Mouse (Mus musculus) stomach, embryonic 14.5 days (tissue): ENCODE measurements around the gene Slc38a6. TPM values are rescaled to one million over a fixed set of nuclear protein-coding genes. Genes with fewer than 3 reads are reported as not detected.

ENCODE experiments used
- ATAC-seq: fragments of 200-750 bp; cut with Nextera tagmentation; 2 replicates; pipeline ENCODE4 v1.8.0; 2017; ENCODE audit warnings: low read depth, moderate TSS enrichment; ENCODE audit not compliant: insufficient number of reproducible peaks, insufficient read depth, low FRiP score
- H3K27ac ChIP-seq: fragments of 300-500 bp; sonication (generic); 2 replicates; pipeline ENCODE4 v1.5.1; 2014; ENCODE audit warnings: mild to moderate bottlenecking, low read length, moderate library complexity, mixed read lengths
- H3K27me3 ChIP-seq: fragments of 300-500 bp; sonication (generic); 2 replicates; pipeline ENCODE4 v1.6.1; 2014; ENCODE audit warnings: low read length, control low read depth, mixed read lengths; ENCODE audit not compliant: control insufficient read depth, insufficient read depth
- H3K36me3 ChIP-seq: fragments of 300-500 bp; sonication (generic); 2 replicates; pipeline ENCODE4 v1.6.1; 2014; ENCODE audit warnings: mild to moderate bottlenecking, control low read depth, low read length, moderate library complexity, mixed read lengths; ENCODE audit not compliant: control insufficient read depth, insufficient read depth
- H3K4me1 ChIP-seq: fragments of 300-500 bp; sonication (generic); 2 replicates; pipeline ENCODE4 v1.6.1; 2014; ENCODE audit warnings: low read length, control low read depth, mixed read lengths; ENCODE audit not compliant: control insufficient read depth, insufficient read depth
- H3K4me2 ChIP-seq: fragments of 300-500 bp; sonication (generic); replicated peaks from 2 replicates; pipeline ENCODE4 v1.6.1; 2014; ENCODE audit warnings: low read depth, low read length, control low read depth
- H3K4me3 ChIP-seq: fragments of 300-500 bp; sonication (generic); 2 replicates; pipeline ENCODE4 v1.5.1; 2014; ENCODE audit warnings: low read depth, low read length, control low read depth
- H3K9ac ChIP-seq: fragments of 300-500 bp; sonication (generic); replicated peaks from 2 replicates; pipeline ENCODE4 v1.6.1; 2014; ENCODE audit warnings: low read depth, mild to moderate bottlenecking, control low read depth, low read length, moderate library complexity, mixed read lengths
- H3K9me3 ChIP-seq: fragments of 300-500 bp; sonication (generic); 2 replicates; pipeline ENCODE4 v1.6.1; 2016; ENCODE audit warnings: low read depth, low read length, control low read depth; ENCODE audit not compliant: control insufficient read depth
- WGBS: fragments of 180-500 bp; shearing (Covaris S2); extraction: QIAGEN DNeasy Blood & Tissue Kit; methylation state at CpG from one replicate; pipeline ENCODE4 v1.1.7; 2014; 5-methylcytosine and 5-hydroxymethylcytosine counted together
- polyA plus RNA-seq: library from polyadenylated mRNA; unstranded; fragments of >200 nt; fragmentation: Nextera tagmentation; extraction: Ambion mirVana; gene quantifications from 2 replicates; pipeline ENCODE4 v1.2.1, GENCODE M21; 2014

Slc38a6 gene
- polyA plus RNA-seq, 1 experiment from 2014 or later = 10.3 TPM

- no peak overlapping the region for H3K4me3 ChIP-seq
- H3K27ac ChIP-seq = no peak overlapping the region
- H3K4me1 ChIP-seq = no peaks in the 10 kb centered on the region
- H3K9ac ChIP-seq = no peak overlapping the region
- ATAC-seq = no peak
- no peak overlapping the region for H3K4me2 ChIP-seq
- no peaks in the 10 kb centered on the region for H3K9me3 ChIP-seq
- H3K36me3 ChIP-seq = no peaks in the 10 kb centered on the region
- no peaks in the 10 kb centered on the region for H3K27me3 ChIP-seq
- WGBS = 82% methylated on average over 2 of the region's 2 CpGs
These were observed 14.0 kb downstream of the Slc38a6 start for GRCm38 (mm10) chr12:73300531-73300930.

GRCm38 (mm10) chr12:73304636-73305035 lies 18.1 kb downstream of the Slc38a6 start:
- Histone ChIP-seq H3K27me3 (no peaks in the 10 kb centered on the region), H3K9me3 (no peaks in the 10 kb centered on the region), H3K4me3 (no peak overlapping the region), H3K9ac (no peak overlapping the region), H3K27ac (no peak overlapping the region), H3K36me3 (no peaks in the 10 kb centered on the region), H3K4me1 (no peaks in the 10 kb centered on the region), H3K4me2 (no peak overlapping the region)
- no peak for ATAC-seq
- 64% methylated on average over 4 of the region's 4 CpGs for WGBS

- no peak for ATAC-seq
These were observed 21.2 kb downstream of the Slc38a6 start for GRCm38 (mm10) chr12:73307750-73308149.

GRCm38 (mm10) chr12:73308711-73309110 lies 22.1 kb downstream of the Slc38a6 start:
- Histone ChIP-seq H3K27ac (no peak overlapping the region), H3K4me2 (no peak overlapping the region), H3K9me3 (no peaks in the 10 kb centered on the region), H3K9ac (no peak overlapping the region), H3K4me1 (no peaks in the 10 kb centered on the region), H3K36me3 (no peaks in the 10 kb centered on the region), H3K27me3 (no peaks in the 10 kb centered on the region), H3K4me3 (no peak overlapping the region)
- WGBS = 72% methylated on average over 2 of the region's 2 CpGs
- no peak for ATAC-seq

More at GRCm38 (mm10) chr12:73307750-73308149, 21.2 kb downstream of the Slc38a6 start:
- H3K27ac ChIP-seq = no peak overlapping the region
- no peak overlapping the region for H3K9ac ChIP-seq
- H3K4me1 ChIP-seq = no peaks in the 10 kb centered on the region
- no peak overlapping the region for H3K4me3 ChIP-seq
- no peak overlapping the region for H3K4me2 ChIP-seq
- WGBS = 90% methylated on average over 4 of the region's 4 CpGs
- no peaks in the 10 kb centered on the region for H3K27me3 ChIP-seq
- no peaks in the 10 kb centered on the region for H3K9me3 ChIP-seq
- H3K36me3 ChIP-seq = no peaks in the 10 kb centered on the region

- H3K9me3 ChIP-seq = no peaks in the 10 kb centered on the region
- H3K4me1 ChIP-seq = no peaks in the 10 kb centered on the region
- no peak overlapping the region for H3K4me2 ChIP-seq
- H3K9ac ChIP-seq = no peak overlapping the region
- H3K36me3 ChIP-seq = no peaks in the 10 kb centered on the region
- H3K27ac ChIP-seq = no peak overlapping the region
- H3K27me3 ChIP-seq = no peaks in the 10 kb centered on the region
- H3K4me3 ChIP-seq = no peak overlapping the region
- WGBS = 87% methylated on average over 7 of the region's 7 CpGs
- no peak for ATAC-seq
These were observed 31.4 kb downstream of the Slc38a6 start for GRCm38 (mm10) chr12:73317706-73318686.

GRCm38 (mm10) chr12:73324180-73324586 lies 37.6 kb downstream of the Slc38a6 start:
- Histone ChIP-seq H3K36me3 (no peaks in the 10 kb centered on the region), H3K27ac (no peak overlapping the region), H3K9ac (no peak overlapping the region), H3K4me2 (no peak overlapping the region), H3K9me3 (no peaks in the 10 kb centered on the region), H3K4me3 (no peak overlapping the region), H3K27me3 (no peaks in the 10 kb centered on the region), H3K4me1 (no peaks in the 10 kb centered on the region)
- 90% methylated on average over 8 of the region's 8 CpGs for WGBS
- no peak for ATAC-seq

- Histone ChIP-seq H3K4me3 (no peak overlapping the region), H3K27ac (no peak overlapping the region), H3K36me3 (no peaks in the 10 kb centered on the region), H3K4me2 (no peak overlapping the region), H3K9me3 (no peaks in the 10 kb centered on the region), H3K27me3 (no peaks in the 10 kb centered on the region), H3K9ac (no peak overlapping the region), H3K4me1 (no peaks in the 10 kb centered on the region)
- 57% methylated on average over 1 of the region's 1 CpGs for WGBS
- no peak for ATAC-seq
These were observed 38.2 kb downstream of the Slc38a6 start for GRCm38 (mm10) chr12:73324742-73325141.

- no peaks in the 10 kb centered on the region for H3K27me3 ChIP-seq
- no peak overlapping the region for H3K9ac ChIP-seq
- no peak overlapping the region for H3K4me3 ChIP-seq
- 54% methylated on average over 2 of the region's 2 CpGs for WGBS
- no peaks in the 10 kb centered on the region for H3K4me1 ChIP-seq
- no peak overlapping the region for H3K27ac ChIP-seq
- no peak overlapping the region for H3K4me2 ChIP-seq
- no peaks in the 10 kb centered on the region for H3K9me3 ChIP-seq
- no peaks in the 10 kb centered on the region for H3K36me3 ChIP-seq
- no peak for ATAC-seq
These were observed 38.6 kb downstream of the Slc38a6 start for GRCm38 (mm10) chr12:73325181-73325580.
